33 mouse cellular contexts compared by ENCODE assay signal in genomic region chr11:117476554-117477107, GRCm38 (mm10). TPM values are rescaled to one million over a fixed set of nuclear protein-coding genes. Genes with fewer than 3 reads are reported as not detected.
DNase-seq lines count a peak whose midpoint lies in the region; TF ChIP-seq lines count a peak whose summit lies in the region.
"Had no signal": no experiment of that assay in that cellular context is flagged by ENCODE, and none has a peak within 500 bp of the region (broad histone marks: within the 10 kb centered on the region; RNA-seq: fewer than 3 reads in every experiment).

No protein-coding gene starts in this region.

- H3K36me3 ChIP-seq in embryonic facial prominence, embryonic 10.5 days (replicated peaks), result no peaks in the 10 kb centered on the region
- H3K36me3 ChIP-seq: embryonic facial prominence, embryonic 15.5 days; forebrain, embryonic 15.5 days; heart, embryonic 13.5 days; kidney, embryonic 15.5 days; limb, embryonic 10.5 days; limb, embryonic 15.5 days; liver, embryonic 13.5 days; stomach, embryonic 15.5 days had no signal

- peaks cover 52% of the 10 kb centered on the region for H3K4me1 ChIP-seq in embryonic facial prominence, embryonic 10.5 days
- H3K4me1 ChIP-seq: liver, embryonic 13.5 days had no signal

- WGBS in embryonic facial prominence, embryonic 10.5 days, result 69% methylated on average over 5 of the region's 5 CpGs

- no peak overlapping the region for H3K4me3 ChIP-seq in layer of hippocampus, adult 2 months
- no peak overlapping the region for H3K4me3 ChIP-seq in embryonic facial prominence, embryonic 10.5 days
- H3K4me3 ChIP-seq: embryonic facial prominence, embryonic 15.5 days; forebrain, embryonic 15.5 days; heart, embryonic 13.5 days; kidney, embryonic 15.5 days; liver, embryonic 13.5 days; megakaryocyte, embryonic 14.5 days; stomach, embryonic 15.5 days had no signal

- H3K27me3 ChIP-seq in embryonic facial prominence, embryonic 10.5 days (replicated peaks; ENCODE audit: low read depth, poor library complexity, severe bottlenecking), result 0 out of 2 replicates have a peak, but pooled peaks cover 14% of the 10 kb centered on the region
- H3K27me3 ChIP-seq: embryonic facial prominence, embryonic 15.5 days; limb, embryonic 15.5 days; stomach, embryonic 15.5 days had no signal

- peak; percentile 17 for DNase-seq in adrenal gland, adult 2 months
- DNase-seq in adrenal gland, postnatal 25 days, result no peak
- no peak for DNase-seq in layer of hippocampus, adult 2 months (ENCODE audit: low spot score in 2 of 2)
- DNase-seq in layer of hippocampus, adult 9-11 months, result no peak
- peak; percentile 35 for DNase-seq in thymus, postnatal 0 days (ENCODE audit: low spot score)
- no peak for DNase-seq in thymus, postnatal 10 days (ENCODE audit: low spot score in 2 of 2)
- DNase-seq in embryonic facial prominence, embryonic 10.5 days (ENCODE audit: low spot score), result no peak
- DNase-seq in gastrocnemius, postnatal 4 days (ENCODE audit: low spot score in 2 of 2), result no peak
- DNase-seq: cerebellum, adult 11 months; cerebellum, postnatal 10 days; heart, postnatal 10 days; kidney, adult 18-20 months; kidney, postnatal 25 days; liver, embryonic 13.5 days; lung, adult 18-20 months; lung, postnatal 4 days; midbrain, embryonic 14.5 days; spleen, adult 18-20 months had no signal

- H3K9me3 ChIP-seq in embryonic facial prominence, embryonic 10.5 days, result peaks cover 7% of the 10 kb centered on the region; the same call in 1 of the 2 replicates
- H3K9me3 ChIP-seq: embryonic facial prominence, embryonic 15.5 days; forebrain, embryonic 15.5 days; kidney, embryonic 15.5 days; limb, embryonic 10.5 days; limb, embryonic 15.5 days; liver, embryonic 13.5 days; stomach, embryonic 15.5 days had no signal

- TF ChIP-seq CTCF in layer of hippocampus, adult 2 months (conservative IDR thresholded peaks at IDR 0.05), result no peak

- H3K27ac ChIP-seq in layer of hippocampus, adult 2 months, result peak overlapping the region; percentile 14; the same call in 1 of the 2 replicates
- peak overlapping the region; percentile 74; the same call in 1 of the 2 replicates for H3K27ac ChIP-seq in embryonic facial prominence, embryonic 10.5 days (replicated peaks)
- H3K27ac ChIP-seq: embryonic facial prominence, embryonic 15.5 days; heart, embryonic 13.5 days; kidney, embryonic 15.5 days; liver, embryonic 13.5 days; stomach, embryonic 15.5 days had no signal

RNA-seq across cellular contexts. Expression of gene Gm11733, which starts 7.5 kb away (rescaled TPM):
- not detected for total RNA-seq in adrenal gland, adult 2 months (2021)
- polyA plus RNA-seq in adrenal gland, adult 2 months (2012; rRNA removed), result not detected in 2 replicates
- total RNA-seq in adrenal gland, postnatal 25 days (2021), result not detected in 2 replicates
- under 1 TPM; 0.20 to 0.26 TPM for total RNA-seq in layer of hippocampus, adult 2 months (2021)
- polyA plus RNA-seq in thymus, postnatal 0 days (2015; fragmentation: Nextera tagmentation; extraction: Ambion mirVana), result not detected in 2 replicates
- 0.06 TPM in 2 replicates for polyA plus RNA-seq in embryonic facial prominence, embryonic 10.5 days (2016; fragmentation: Nextera tagmentation; extraction: Ambion mirVana)
- not detected for total RNA-seq in gastrocnemius, postnatal 4 days (2021)
- total RNA-seq: adrenal gland, adult 18-20 months; gastrocnemius, adult 8-10 months; heart, postnatal 10 days; hematopoietic stem cell, adult 5-6 weeks; neutrophil, adult 5-6 weeks had no signal
- polyA plus RNA-seq: embryonic facial prominence, embryonic 15.5 days; forebrain, embryonic 15.5 days; gonadal fat pad, adult 2 months; heart, embryonic 13.5 days; kidney, embryonic 15.5 days; limb, embryonic 10.5 days; liver, embryonic 13.5 days; lung, postnatal 0 days; neural tube, embryonic 11.5 days; stomach, embryonic 15.5 days had no signal

Comparison
In these comparisons a context has a peak if more than half of its experiments do, and no peak if none do; other contexts are left out.
1. DNase-seq: peak in adrenal gland, adult 2 months (single experiment) and thymus, postnatal 0 days (single experiment); none in adrenal gland, postnatal 25 days (single experiment), layer of hippocampus, adult 2 months (0 of 2), layer of hippocampus, adult 9-11 months (single experiment), thymus, postnatal 10 days (0 of 2), embryonic facial prominence, embryonic 10.5 days (single experiment) and gastrocnemius, postnatal 4 days (0 of 2).